Mouse (Mus musculus): ENCODE data around the gene Obox7.
"Not testable (repeated sequence)": the region's sequence is repeated elsewhere in the genome, so short reads cannot be mapped to it uniquely, and the experiment has no call there.

Gene Obox7

GRCm38 (mm10) chr7:14659196-14659595, at the start of gene Obox7:
TSS of gene Obox7 (plus strand) at chr7:14659496.
- not testable (repeated sequence) for DNase-seq (ENCODE audit: low spot score in 2 of 2)

GRCm38 (mm10) chr7:14622556-14623542, 36.4 kb upstream of the Obox7 start:
- not testable (repeated sequence) for DNase-seq (ENCODE audit: low spot score in 2 of 2)

Data from left cerebral cortex, adult 9 months (tissue).